Mouse (Mus musculus): Measurements from ENCODE around the gene Zfp865.
"Not testable (repeated sequence)": the region's sequence is repeated elsewhere in the genome, so short reads cannot be mapped to it uniquely, and the experiment has no call there.

The Zfp865 gene

DNA sequence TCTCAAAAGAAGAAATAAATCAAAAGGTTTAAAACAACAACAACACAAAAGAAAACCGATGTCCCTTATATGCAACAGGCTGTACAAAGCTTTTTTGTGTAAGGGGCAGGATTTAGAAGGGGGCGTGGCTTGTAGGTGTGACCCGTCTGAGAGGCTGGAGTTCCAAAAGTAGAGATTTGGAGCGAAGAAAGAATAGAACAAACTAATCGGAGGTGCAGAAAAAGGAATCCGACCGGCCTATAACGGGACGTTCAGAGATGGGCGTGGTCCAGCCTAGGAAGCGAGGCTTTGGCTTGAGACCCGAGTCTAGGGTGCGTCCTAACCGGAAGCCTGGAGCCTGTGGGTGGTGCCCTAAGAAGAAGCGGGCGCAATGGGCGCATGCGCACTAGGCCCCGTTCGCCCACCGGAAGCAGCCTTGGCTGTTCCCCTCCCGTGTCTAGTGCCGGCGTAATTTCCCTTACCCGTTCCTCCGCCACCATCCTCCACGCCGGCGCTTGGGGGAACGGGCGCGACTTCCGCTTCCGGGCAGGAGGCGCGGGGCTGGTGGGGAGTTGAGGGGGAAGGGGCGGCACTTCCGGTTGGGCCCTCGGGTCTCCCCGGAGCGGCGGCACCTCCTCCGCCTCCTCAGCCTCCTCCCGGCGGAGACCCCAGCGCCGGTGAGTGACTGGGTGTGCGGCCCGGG, at the start of gene Zfp865, which contains the start of gene Ccdc106:
Zfp865 (plus strand) TSS at position 377 of the 682 bp plus-strand sequence.
Ccdc106 (plus strand) TSS at position 554 of the 682 bp plus-strand sequence.
- peak; percentile 99 for DNase-seq

GRCm38 (mm10) chr7:4971068-4971467, 49.1 kb upstream of the Zfp865 start, which contains the start of gene Sbk3:
Gene Sbk3 (minus strand): TSS chr7:4971168.
- DNase-seq = no peak

DNA sequence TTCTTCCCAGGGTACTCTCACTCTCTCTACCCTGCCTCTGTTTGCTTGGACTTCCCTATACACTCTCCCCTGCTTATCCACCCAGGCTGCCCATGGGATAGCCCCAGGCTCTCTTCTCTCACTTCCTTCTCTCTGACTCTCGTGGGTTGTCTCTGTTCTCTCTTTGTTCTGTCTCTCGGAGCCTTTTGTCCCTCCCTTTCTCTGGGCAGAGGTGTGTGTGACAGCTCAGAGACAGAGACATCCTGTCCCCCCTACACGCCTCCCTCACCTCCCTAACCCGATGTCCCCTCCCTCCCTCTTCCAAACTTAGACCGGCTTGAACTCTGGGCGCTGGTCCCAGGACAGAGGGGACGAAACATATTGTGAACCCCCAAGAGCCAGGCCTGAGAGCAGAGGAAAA, 48.5 kb upstream of the Zfp865 start:
- DNase-seq = no peak

DNA sequence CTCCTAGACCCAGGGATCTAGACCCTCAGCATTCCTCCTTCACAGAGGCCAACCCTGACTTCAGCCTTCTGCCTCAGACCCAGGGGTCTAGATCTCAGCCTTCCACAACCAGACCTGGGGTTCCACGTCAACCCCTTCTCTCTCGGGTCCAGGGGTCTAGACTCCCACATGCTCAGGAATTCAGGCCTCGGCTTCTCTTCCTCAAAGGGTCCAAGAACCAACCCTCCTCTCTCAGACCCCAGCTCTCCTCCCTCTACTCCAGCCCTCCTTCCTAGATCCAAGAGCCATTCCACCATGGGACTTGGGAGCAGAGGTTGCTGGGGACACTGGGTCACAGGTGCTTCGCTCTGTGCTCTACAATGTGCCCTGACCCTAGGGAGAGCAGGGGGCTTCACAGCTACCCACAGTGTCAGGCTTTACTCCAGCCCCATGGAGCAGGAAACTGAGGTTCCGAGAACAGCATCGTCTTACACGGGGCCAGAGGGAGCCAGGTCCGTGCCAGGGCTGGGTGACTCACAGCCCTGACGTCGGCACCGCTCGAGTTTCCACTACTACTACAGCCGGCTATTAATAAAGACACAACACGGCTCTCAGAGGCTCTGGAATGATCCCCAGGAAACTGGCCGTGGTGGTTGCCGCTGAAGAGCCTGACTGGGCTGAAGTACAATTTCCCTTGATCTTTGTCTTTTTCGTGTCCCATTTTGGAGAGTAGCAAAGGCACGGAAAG, 47.7 kb upstream of the Zfp865 start:
- no peak for DNase-seq

DNA sequence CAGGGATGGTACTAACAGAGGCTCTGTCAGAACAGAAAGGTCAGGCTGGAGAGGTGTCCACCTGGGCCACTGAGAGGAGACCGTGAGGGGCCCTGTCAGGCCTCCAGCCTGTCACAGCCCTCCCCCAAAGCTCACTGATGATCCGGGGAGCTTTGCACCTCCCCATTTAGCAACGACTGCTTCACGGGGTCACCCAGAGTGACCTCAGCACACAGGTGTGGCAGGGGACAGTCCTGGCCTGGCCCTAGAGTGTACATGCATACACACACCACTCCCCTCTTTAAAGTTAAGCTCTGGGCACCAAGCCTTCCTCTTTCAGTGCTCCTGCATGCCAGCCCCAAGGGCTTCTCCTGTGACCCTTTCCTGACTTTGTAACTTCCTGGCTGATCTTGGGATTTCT, 44.7 kb upstream of the Zfp865 start:
- no peak for DNase-seq

DNA sequence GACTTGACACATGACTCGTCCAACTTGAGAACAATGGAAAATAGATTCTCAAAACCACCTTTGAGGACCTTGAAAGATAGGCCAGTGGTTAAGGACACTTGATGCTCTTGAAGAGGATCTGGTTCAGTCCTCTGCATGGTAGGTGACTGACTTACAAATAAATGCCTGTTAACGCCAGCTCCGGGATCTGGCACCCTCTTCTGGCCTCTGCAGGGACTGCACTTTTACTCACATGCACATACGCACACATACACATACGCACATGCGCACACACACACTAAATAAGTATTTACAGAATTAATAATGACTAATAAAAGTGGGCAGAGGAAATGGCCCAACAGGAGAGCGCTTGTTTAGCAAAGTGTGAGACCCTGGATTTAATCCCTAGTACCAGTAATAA, 43.3 kb upstream of the Zfp865 start:
- no peak for DNase-seq

- DNase-seq = no peak
Measured at GRCm38 (mm10) chr7:4988250-4988649, 31.9 kb upstream of the Zfp865 start.

GRCm38 (mm10) chr7:4993347-4993998, 26.7 kb upstream of the Zfp865 start:
- DNase-seq = no peak

DNA sequence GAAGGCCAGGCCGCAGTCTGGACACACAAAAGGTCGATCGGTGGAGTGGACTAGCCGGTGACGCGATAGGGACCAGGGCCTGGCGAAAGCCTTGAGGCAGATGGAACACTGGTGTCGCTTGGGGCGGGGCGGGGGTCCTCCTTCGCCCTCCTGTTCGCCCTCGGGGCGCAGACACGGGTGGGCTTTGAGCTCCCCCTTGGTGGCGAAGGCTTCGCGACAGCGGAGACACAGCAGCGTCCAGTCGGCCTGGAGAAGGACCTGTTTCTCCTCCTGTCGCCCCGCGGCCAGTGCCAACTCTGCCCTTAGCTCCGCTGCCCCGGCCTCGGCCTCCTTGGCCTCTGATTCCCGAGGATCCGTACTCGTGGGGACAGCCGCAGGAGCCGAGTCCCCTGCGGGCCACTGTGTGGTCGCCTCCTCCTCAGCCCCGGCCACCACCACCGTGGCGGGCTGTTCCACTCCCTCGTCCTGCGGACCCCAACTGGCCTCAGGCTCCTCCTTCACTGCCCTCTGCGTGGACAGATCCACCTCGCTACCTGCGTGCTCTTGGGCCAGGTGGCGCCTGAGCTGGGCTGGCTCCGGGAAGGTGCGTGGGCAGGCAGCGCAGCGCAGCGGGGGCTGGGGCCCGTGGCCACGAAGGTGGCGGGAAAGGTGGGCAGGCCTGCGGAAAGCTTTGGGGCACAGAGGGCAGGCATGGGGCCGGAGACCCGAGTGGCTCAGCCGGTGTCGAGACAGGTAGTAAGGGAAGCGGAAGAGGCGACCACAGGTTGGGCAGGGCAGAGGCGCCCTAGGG, 26.0 kb upstream of the Zfp865 start:
- no peak for DNase-seq

DNA sequence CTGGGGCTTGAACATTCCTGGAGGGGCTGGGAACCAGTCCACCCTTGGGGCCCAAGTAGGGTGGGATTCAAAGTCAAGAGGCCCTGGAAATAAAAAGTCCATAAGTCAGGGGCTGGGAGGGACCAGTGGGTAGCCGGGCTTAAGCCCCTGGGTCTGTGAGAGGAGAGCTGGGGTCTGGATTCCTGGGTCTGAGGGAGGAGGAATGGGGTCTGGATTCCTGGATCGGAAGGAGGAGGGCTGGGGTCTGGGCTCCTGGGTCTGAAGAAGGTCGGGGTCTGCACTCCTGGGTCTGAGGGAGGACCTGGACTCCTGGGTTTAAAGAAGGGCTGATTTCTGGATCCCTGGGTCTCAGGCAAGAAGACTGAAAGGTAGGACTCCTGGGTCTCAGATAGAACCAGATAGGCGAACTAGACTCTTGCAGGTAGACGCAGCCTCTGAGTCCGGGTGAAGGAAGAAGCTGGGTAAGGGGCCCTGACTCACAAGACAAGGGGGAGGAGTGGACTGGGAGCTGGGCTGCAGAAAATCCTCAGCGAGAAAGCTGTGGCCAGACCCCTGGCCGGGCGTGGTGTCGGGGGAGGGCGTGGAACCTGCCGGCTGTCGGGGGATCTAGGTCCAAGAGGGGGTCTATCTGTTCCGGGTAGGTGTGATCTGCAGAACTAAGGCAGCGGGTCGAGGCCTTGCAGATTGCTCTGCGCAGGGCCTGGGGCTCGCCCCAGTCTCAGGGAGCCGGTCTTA, 24.7 kb upstream of the Zfp865 start:
- no peak for DNase-seq

- DNase-seq = peak; percentile 90
Measured at GRCm38 (mm10) chr7:4996003-4996895, 23.9 kb upstream of the Zfp865 start, which contains the start of gene Zfp579. Gene Zfp579 (minus strand): TSS chr7:4996158.

DNA sequence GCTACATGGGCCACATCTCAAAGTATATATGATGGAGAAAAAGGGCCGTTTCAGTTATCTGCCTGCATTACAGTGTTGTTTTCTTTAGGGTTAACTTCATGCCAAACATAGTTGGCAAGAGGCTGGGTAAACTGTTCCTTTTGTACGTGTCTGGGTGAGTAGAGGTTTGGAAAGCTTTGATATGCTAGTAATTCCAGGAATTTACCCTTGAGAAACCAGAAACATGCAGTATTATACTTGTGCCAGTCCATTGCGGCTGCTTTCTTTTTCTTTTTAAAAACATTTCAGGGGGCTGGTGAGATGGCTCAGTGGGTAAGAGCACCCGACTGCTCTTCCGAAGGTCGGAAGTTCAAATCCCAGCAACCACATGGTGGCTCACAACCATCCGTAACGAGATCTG, 23.2 kb upstream of the Zfp865 start:
- DNase-seq = no peak

- peak; percentile 54 for DNase-seq
Measured at GRCm38 (mm10) chr7:4999876-5000275, 20.3 kb upstream of the Zfp865 start.

DNA sequence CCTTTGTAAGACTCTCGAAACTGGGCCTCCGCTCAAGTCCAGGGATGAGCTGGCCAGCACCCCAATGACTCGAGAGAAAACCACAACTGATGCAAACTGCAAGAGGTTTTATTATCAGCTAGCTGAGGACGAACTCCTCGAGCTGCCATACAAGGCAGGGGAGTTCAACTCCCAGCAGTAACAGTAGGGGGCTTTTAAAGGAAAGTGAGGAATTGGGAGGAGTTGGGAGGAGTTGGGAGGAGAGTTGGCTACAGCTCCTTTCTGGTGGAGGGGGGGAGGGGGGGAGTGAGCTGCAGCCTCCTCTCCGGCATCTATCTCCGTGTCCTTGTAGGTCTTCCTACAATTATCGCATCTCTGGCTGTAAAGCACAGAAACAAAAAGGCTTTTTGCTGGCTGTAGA, 17.3 kb upstream of the Zfp865 start:
- not testable (repeated sequence) for DNase-seq

GRCm38 (mm10) chr7:5008229-5008628, 11.9 kb upstream of the Zfp865 start:
- no peak for DNase-seq

DNA sequence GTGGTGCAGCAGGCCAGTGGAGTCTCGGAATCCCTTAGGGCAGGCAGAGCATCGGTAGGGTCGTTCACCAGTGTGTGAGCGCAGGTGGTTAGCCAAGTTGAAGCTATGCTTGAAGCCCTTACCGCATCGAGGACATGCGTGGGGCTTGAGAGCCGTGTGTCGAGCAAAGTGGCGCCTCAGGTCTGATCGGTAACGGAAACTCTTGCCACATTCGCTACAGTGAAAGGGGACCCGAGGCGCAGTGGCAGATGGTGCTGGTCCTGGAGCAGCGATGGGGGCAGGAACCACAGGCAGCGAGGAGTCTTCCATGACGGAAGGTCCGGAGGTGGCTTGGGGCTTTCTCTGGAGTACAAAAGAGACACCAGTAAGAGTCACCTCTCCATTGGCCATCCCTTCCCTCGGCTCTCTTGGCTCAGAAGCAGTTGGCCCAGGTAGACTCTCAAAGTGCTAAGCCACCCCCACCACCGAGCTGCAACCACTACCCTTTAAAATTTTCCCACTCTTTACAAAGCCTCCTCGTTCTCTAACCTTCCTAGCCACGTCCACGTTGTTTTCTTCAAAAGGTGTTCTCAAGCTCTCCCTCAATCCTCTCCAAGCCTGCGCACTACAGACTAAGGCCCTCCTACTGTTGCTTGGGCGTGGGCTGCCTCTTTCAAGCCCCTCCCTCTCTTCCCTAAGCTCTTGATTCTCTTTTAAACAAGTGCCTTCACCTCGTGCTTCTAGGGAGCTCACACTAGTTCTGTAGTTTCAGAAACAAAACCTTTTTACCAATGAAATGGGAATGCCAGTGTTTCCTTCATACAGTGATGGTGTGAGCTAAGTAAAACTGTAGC, 7.3 kb upstream of the Zfp865 start:
- DNase-seq = no peak

- DNase-seq = peak; percentile 98
Measured at GRCm38 (mm10) chr7:5014251-5015117, 5.7 kb upstream of the Zfp865 start, which contains the start of the genes Zfp524 and Fiz1. Gene Zfp524 (plus strand): TSS chr7:5014415. Gene Fiz1 (minus strand): TSS chr7:5014697.

GRCm38 (mm10) chr7:5015118-5016001, 4.8 kb upstream of the Zfp865 start, which contains the start of gene Gm44973:
Gene Gm44973 (plus strand): TSS chr7:5015496.
- peak; percentile 96 for DNase-seq

All from thymus, postnatal 25 days (tissue).